Mouse (Mus musculus): ENCODE results near the gene Tex29.

Gene Tex29

DNA sequence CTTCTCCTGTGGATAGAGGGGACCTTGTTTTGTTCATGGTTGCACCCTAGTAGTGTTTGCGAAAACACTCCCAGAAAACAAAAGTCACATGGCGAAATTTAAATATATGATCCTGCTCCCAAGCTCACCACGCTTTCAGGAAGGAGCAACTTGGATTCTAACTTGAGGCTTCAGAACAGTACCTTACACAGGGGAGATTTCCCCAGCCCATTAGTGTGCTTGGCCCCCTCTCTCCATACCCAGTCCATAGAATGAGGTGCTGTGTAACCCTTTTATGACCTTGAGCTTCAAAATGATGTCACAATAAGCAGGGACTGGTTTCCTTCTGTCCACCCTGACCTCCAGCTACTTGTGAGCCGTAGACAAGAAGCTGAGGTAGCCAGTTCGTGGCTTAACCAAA is at the start of gene Tex29:
TSS of gene Tex29 (plus strand) at position 301 of the 400 bp plus-strand sequence.
- in situ Hi-C loops (cut with MboI; ENCODE audit: low pct_unique_long_range_greater_than_20kb in 1 of 2, low sequenced_read_pairs in 2 of 2, unreplicated experiment in 1 of 2) = no loop called here

DNA sequence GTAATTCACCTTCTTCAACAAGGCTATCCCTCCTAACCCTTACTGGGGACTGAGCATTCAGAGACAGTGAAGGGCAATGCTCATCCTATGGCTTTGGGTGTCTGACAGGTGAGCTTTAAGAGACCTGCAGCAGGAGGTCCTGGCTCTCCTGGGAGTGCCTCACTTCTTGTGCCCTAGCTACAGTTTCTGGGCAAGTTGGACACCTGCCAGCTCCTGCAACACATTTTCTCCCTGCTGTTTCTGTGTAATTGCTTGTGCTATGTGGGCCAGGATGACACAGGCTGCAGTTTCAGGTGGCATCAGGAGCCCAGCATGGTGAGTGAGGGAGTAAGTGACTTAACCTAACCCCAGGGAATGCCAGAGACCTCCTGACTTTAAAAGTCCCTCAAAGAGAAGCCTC is 45.3 kb upstream of the Tex29 start:
- in situ Hi-C loops (cut with MboI; ENCODE audit: low pct_unique_long_range_greater_than_20kb in 1 of 2, low sequenced_read_pairs in 2 of 2, unreplicated experiment in 1 of 2) = no loop called here

DNA sequence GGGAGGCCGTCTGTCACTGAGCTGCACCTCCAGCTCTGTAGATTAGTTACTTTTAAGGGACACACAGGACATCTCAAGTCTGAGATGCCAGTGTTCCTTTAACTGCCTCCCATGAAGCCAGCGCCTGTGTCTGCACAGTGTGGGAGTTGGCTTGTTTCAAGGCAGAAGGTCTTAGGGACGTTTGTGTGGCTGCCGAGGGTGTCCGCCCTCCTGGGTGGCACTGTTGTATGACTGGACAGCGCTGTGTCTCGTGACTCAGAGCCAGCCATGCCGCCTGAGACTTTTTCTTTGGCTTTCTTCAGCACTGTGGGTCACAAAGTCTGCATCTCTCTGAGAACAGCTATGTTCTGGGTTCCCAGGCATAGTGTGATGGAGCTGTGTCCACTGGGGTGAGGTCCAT is 43.1 kb upstream of the Tex29 start:
- in situ Hi-C loops (cut with MboI; ENCODE audit: low pct_unique_long_range_greater_than_20kb in 1 of 2, low sequenced_read_pairs in 2 of 2, unreplicated experiment in 1 of 2) = no loop called here

DNA sequence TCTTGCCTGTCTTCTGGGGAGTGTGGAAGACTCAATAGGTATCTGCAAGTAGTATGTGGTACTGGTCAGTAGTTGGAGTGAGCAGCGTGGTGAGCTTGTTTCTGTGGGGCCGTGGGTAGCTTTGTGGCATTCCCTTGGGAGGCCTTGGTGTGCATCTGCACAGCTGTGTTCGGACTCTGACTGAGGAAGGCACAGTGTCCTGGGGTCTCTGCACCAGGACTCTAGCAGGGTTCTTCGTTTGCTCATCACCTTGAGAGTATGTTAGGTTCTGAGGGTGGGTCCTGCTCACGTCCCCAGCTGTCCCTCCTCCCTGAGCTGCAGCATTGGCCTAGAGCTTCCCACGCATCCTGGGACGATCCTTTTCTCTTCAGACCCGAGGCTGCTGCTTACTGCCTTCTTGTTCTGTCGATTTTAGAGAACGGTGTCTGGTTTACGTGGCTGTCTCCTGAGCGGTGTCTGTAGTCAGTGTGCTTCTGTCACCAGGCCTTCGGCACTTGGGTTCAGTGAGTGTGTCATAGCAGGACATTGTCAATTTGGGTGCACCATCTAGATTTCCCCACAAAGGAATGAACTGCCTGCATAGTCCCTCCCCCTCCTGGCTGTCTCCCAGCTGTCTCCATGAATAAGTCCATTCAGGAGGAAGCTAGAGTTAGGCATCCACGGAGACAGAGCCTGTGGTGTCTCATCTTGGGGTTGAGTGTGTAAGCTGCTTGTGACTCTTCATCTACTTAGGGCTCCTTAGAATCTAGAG is 42.4 kb upstream of the Tex29 start:
- in situ Hi-C loops (cut with MboI; ENCODE audit: low pct_unique_long_range_greater_than_20kb in 1 of 2, low sequenced_read_pairs in 2 of 2, unreplicated experiment in 1 of 2) = no loop called here

DNA sequence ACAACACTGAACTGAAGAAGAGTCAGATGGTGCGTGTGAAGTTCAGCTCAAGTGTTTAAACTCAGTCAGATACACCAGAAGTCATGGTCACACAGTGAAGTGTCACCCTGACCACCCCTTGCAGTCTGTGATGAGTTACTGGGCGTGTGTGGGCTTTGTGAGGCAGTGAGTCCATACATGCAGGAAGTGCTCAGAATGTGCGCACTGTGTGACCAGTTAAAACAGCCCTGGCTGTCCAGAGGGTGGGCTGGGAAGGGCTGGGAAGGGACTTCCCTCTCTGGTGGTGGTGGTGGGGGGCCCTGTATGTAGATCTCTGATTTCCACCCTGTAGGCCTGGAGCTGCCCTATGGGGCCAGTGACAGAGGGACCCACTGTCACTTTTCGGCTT is 41.8 kb upstream of the Tex29 start:
- in situ Hi-C loops (cut with MboI; ENCODE audit: low pct_unique_long_range_greater_than_20kb in 1 of 2, low sequenced_read_pairs in 2 of 2, unreplicated experiment in 1 of 2) = no loop called here

DNA sequence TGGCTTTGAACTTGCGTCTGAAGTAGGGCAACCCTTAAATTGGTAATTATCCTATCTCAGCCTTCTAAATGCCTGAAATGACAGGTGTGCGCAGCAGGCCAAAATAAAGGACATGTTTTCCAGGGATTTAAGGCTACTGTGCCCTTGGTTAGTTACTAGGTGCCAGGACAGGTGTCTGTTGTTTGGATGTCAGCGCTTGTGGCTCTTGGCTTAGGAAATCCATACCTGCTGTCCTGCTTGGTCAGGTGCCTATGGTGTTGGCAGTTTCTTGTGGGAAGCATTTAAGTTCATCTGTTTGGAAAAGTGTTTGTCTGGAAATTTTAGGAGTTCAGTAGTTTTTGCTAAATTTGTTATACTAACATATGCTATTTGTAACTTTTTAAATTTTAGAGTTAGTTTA is 41.2 kb upstream of the Tex29 start:
- in situ Hi-C loops (cut with MboI; ENCODE audit: low pct_unique_long_range_greater_than_20kb in 1 of 2, low sequenced_read_pairs in 2 of 2, unreplicated experiment in 1 of 2) = no loop called here

DNA sequence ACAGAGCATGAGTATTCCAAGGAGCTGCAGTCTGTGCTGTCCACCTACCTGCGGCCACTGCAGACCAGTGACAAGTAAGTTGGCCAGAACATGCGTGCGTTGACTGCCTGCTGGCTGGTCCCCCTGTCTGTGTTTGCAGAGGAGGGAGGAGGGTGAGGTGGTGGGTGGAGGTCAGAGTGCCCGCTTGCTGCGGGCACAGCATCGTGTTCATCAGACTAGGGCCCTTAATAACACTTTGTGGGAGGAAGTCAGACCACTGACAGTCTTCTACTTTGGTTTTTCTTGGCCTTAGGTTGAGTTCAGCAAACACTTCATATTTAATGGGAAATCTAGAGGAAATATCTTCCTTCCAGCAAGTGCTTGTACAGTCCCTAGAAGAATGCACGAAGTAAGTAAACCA is 39.8 kb upstream of the Tex29 start:
- in situ Hi-C loops (cut with MboI; ENCODE audit: low pct_unique_long_range_greater_than_20kb in 1 of 2, low sequenced_read_pairs in 2 of 2, unreplicated experiment in 1 of 2) = no loop called here

DNA sequence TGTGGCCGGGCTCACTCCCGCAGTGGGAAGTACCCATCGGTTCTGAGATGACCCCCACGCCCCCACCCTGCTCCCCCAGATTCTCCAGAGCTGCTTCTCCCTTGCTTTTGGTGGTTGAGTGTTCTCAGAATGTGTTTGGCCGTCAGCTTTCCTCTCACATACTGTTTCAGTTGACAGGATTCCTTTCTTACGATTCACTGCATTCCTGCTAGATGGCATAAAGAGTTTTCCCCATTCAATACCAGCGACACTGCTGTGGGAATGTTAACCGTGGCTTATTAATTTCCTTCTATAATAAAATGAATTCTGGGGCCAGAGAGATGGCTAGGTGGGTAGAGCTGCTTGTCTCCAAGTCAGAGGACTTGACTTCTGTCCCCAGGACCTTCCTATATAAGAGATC is 38.7 kb upstream of the Tex29 start:
- in situ Hi-C loops (cut with MboI; ENCODE audit: low pct_unique_long_range_greater_than_20kb in 1 of 2, low sequenced_read_pairs in 2 of 2, unreplicated experiment in 1 of 2) = no loop called here

DNA sequence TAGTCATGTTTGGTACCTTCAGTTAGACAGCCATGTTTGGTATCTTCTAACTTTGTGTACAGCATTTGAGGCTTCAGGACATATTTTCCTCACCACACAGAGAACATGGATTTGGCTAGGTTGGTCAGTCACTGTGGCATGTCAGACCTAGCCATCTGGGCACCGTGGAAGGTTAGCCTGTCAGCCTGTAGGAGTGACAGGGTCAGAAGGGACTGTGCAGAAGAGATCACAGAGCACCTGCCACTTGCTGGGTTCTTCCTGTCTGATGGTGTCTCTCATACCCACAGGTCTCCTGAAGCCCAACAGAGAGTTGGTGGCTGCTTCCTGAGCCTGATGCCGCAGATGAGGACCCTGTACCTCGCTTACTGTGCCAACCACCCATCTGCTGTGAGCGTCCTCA is 35.4 kb upstream of the Tex29 start:
- in situ Hi-C loops (cut with MboI; ENCODE audit: low pct_unique_long_range_greater_than_20kb in 1 of 2, low sequenced_read_pairs in 2 of 2, unreplicated experiment in 1 of 2) = no loop called here

DNA sequence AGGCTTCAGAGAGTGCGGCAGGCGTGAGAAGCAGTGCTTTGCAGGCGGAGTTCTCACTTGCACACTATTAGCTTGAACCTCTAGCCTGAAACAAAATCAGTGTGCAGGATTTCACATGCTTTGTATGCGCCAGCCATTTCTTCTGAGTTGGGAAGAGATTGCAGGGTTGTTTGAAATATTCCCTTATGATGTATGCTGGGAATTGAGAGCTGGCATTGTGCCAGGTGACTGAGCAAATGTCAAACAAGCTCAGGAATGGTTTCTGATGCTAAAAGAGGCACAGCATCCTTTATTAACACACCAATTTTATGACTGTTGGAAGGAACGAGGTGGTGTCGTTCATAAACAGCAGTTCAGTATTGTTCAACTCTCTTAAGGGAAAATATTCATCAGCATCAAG is 34.0 kb upstream of the Tex29 start:
- in situ Hi-C loops (cut with MboI; ENCODE audit: low pct_unique_long_range_greater_than_20kb in 1 of 2, low sequenced_read_pairs in 2 of 2, unreplicated experiment in 1 of 2) = no loop called here

DNA sequence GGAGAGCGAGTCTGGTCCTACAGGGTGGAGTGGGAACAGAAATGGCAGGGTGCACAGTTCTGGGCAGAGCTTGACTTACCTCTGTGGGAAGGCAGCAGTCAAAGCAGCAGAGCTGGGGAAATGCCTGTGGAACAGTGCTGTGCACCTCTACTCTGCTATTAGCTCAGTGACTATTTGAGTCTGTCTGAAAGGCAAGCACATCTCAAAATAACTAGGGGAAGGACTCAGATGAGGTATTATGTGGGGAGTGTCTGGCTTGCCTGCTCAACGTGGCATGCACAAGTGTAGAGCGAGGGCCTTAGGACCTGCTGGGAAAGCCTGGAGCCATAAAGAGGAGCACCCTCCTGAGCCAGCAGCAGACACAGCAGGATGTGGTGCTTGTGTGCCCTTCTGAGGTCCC is 32.9 kb upstream of the Tex29 start:
- in situ Hi-C loops (cut with MboI; ENCODE audit: low pct_unique_long_range_greater_than_20kb in 1 of 2, low sequenced_read_pairs in 2 of 2, unreplicated experiment in 1 of 2) = no loop called here

DNA sequence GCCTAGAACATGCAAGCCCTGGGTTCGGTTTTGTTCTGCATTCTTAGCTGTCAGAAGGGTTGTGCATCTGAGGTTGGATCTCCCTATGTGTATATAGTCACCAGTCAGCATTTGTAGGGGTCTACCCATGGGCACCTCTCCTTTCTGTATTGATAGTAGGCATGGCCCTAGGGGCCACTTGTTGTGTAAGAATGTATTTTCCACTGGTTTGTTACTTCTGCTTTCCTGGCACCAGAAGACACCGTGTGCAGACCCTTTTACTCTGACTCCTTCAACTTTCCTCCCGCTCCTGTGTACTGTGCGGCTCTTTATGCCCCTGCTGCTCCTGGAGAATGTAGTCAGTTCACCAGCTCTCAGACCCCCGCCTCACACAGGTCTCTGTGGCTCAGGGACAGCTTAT is 32.2 kb upstream of the Tex29 start:
- in situ Hi-C loops (cut with MboI; ENCODE audit: low pct_unique_long_range_greater_than_20kb in 1 of 2, low sequenced_read_pairs in 2 of 2, unreplicated experiment in 1 of 2) = no loop called here

DNA sequence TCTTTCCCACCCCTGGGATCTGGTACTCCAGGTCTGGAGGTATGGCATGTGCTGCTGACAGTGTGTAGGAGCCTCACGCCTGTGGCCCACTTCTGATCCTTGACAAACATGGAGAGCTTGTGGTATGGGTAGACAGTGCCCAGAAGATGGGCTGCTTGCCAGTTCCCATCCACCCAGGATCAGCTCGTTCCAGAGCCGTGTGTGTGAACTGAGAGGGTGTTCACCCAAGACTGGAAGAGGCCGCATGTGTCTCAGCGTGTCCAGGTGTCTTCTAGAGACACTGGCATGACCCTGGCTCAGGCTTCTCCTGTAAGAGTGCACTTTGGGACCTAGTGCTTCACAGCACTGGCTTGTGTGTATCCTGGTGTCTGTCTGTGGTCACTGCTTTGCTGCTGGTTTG is 29.8 kb upstream of the Tex29 start:
- in situ Hi-C loops (cut with MboI; ENCODE audit: low pct_unique_long_range_greater_than_20kb in 1 of 2, low sequenced_read_pairs in 2 of 2, unreplicated experiment in 1 of 2) = no loop called here

DNA sequence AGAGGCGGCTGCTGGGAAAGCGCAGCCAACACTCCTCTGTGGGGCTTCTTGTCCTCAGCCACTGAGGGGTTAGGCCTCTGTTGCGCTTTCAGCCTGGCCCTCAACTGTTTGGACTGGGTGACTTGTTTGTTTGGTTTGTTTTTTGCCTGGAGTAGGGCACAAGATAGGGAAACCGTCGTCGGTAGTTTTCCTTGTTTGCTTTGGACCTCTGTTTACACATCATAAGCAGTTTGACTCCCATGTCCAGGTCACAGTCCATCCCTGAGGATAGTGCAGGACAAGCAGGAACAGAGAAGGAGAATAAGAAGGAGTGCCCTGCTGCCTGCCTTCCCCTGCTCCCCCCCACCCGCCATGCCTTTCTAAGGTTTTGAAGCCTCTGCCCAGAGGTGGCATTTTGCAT is 26.5 kb upstream of the Tex29 start:
- in situ Hi-C loops (cut with MboI; ENCODE audit: low pct_unique_long_range_greater_than_20kb in 1 of 2, low sequenced_read_pairs in 2 of 2, unreplicated experiment in 1 of 2) = no loop called here

DNA sequence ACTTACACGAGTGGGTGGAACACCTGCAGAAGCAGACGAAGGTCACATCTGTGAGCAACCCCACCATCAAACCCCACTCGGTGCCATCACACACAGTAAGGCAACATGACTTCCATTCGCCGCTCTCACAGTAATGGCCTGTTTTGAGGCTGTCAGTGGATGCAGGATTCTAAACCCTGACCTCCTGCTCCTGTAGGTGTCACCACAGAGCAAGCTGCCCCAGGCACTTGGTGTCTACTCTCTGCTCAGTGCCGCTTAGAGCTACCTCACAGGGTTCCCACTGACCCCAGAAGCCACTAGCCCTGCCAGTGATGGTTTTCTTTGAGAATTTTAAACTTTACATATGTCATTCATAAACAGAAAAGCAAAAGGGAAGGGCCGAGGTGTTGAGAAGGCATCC is 25.1 kb upstream of the Tex29 start:
- in situ Hi-C loops (cut with MboI; ENCODE audit: low pct_unique_long_range_greater_than_20kb in 1 of 2, low sequenced_read_pairs in 2 of 2, unreplicated experiment in 1 of 2) = no loop called here

DNA sequence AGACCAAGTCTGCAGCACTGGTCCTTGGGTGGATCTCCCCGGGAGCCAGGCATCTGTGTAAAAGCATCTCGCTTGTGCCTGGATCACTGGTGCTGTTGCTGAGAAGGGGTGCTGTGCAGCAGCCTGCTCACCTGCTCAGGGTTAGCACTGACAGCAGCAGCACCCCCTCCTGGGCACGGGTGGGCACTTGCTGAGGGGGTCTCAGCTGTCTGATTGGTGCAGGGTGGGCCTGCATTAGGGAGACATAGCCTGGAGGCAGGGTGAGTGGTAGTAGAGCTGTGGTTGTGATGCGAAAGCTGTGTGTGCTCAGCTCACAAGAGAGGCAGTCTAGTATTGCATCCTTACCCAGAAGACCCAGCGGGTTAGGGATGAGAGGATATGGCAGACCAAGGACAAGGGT is 20.1 kb upstream of the Tex29 start:
- in situ Hi-C loops (cut with MboI; ENCODE audit: low pct_unique_long_range_greater_than_20kb in 1 of 2, low sequenced_read_pairs in 2 of 2, unreplicated experiment in 1 of 2) = no loop called here

DNA sequence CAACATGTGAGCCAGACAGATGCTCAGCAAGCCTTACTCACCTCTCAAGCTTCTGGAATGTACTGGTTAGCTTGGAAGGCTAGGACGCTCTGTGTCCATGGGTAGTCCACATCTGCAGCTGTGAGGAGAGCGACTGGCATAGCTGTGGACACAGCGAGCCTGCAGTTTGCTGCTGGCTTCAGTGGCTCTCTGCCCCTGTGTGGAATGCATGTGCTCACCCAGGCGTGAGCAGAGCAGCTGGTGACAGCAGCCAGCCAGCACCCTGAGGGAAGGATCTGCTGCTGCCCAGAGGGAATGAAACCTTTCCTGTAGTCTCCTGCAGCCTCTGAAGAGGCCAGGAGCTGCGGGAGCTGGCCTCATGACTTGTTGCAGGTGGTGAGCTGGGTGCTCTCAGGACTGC is 19.7 kb upstream of the Tex29 start:
- in situ Hi-C loops (cut with MboI; ENCODE audit: low pct_unique_long_range_greater_than_20kb in 1 of 2, low sequenced_read_pairs in 2 of 2, unreplicated experiment in 1 of 2) = no loop called here

DNA sequence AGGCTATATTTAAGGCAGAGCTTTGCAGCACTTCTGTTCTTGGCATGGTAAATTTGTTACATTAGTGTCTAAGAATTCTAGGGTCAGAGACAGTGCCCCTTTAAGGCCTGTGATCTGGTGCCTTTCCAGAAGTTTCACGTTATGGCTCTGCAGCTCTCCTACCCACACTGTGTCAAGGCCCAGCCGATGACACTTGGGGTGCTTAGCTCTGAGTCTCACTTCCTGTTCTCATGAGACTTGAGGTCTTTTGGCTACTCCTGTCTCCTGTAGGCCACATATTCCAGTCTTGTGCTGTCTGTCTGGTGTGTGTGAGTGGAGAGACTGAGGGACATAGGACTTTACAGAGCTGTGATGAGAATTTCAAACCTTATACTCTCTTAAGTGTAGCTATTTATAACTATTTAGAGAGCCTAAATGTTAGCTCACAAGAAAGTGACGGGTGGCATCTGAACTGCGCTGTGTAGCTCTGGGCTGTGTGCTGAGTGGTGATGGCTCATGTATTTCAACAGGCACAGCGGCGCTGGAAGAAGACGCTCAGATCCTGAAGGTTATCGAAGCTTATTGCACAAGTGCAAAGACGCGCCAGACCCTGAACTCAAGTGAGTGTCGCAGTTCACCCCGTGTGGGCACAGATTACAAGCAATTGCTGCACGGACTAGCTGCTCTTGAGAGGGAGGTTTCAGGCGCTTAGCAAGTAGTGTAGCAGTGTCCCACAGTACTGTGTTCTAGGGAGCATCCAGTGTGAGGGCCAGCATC is 18.6 kb upstream of the Tex29 start:
- in situ Hi-C loops (cut with MboI; ENCODE audit: low pct_unique_long_range_greater_than_20kb in 1 of 2, low sequenced_read_pairs in 2 of 2, unreplicated experiment in 1 of 2) = no loop called here

DNA sequence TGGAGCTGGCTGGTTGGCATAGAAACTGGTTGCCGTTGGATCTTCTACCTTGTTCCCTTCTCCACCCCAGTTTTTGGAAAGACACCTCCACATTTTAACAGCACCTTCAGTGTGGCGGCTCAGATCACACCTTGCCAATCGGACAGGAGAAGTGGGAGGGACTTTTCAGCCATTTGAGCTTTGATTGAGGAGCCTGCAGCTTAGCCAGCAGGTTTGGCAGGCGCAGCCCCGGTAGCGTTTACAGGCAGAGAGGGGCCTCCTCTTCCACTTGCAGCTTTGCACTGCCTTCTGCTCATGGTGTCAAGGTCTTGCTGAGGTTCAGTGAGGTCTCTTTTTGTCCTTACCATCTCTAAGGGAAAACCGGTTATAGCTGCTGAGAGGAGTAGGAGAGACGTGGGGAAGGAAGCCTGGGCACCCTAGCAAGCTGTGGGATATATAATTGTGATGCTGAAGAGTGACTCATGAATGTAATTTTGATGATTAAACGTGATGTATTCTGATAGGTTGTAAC is 17.7 kb upstream of the Tex29 start:
- in situ Hi-C loops (cut with MboI; ENCODE audit: low pct_unique_long_range_greater_than_20kb in 1 of 2, low sequenced_read_pairs in 2 of 2, unreplicated experiment in 1 of 2) = no loop called here

DNA sequence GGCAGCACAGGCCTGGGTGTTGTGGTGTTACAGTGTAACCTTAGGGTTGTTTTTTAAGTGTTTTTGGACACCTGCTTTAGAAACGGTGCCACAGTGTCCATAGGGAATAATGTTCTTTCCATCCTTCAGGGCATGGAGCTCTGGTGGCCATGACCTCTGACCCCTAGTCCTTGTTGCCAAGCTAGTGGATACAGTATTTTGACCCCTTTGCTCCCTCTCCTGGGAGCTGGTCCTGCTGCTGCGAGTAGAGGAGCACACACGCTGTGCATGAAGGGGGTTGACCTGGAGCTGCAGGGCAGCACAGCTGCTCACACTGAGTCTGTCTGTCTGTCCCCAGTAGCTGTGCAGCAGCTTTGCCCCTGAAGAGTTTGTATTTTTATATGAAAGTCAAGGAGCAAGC is 14.5 kb upstream of the Tex29 start:
- in situ Hi-C loops (cut with MboI; ENCODE audit: low pct_unique_long_range_greater_than_20kb in 1 of 2, low sequenced_read_pairs in 2 of 2, unreplicated experiment in 1 of 2) = no loop called here

Data from mouse embryonic stem cell (cell line).